Mouse (Mus musculus) heart, postnatal 0 days (tissue): ENCODE measurements around the gene Endou.

Source experiments
- CTCF ChIP-seq: IDR thresholded peaks from 2 replicates; pipeline ENCODE4 v1.5.1; 2016; ENCODE audit warnings: antibody characterized with exemption, control low read depth, low read depth
- EP300 ChIP-seq: IDR thresholded peaks from 2 replicates; pipeline ENCODE4 v1.6.1; 2016; ENCODE audit warnings: antibody characterized with exemption, low read depth

DNA sequence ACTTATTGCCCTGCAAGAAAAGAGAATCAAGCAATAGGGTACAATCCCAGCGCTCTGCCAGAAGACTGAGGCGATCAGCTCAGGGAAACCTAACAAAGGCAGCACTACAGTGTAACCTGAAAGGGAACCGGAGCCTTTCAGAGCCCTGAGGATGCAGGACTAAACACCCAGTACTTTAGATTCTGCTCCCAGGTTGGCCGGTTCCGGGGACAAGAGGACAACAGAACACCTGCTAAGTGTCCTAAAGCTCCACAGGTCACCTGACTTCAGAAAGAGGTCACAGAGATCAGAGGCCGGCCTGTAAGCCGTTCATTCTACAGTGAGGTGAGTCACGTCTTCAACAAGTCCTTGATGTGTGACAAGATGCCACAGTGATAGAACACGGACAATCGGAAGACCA, 34.5 kb downstream of the Endou start:
- TF ChIP-seq CTCF = no peak
- TF ChIP-seq EP300 = no peak
